8 mouse cellular contexts compared by ENCODE assay signal in the genomic region with DNA sequence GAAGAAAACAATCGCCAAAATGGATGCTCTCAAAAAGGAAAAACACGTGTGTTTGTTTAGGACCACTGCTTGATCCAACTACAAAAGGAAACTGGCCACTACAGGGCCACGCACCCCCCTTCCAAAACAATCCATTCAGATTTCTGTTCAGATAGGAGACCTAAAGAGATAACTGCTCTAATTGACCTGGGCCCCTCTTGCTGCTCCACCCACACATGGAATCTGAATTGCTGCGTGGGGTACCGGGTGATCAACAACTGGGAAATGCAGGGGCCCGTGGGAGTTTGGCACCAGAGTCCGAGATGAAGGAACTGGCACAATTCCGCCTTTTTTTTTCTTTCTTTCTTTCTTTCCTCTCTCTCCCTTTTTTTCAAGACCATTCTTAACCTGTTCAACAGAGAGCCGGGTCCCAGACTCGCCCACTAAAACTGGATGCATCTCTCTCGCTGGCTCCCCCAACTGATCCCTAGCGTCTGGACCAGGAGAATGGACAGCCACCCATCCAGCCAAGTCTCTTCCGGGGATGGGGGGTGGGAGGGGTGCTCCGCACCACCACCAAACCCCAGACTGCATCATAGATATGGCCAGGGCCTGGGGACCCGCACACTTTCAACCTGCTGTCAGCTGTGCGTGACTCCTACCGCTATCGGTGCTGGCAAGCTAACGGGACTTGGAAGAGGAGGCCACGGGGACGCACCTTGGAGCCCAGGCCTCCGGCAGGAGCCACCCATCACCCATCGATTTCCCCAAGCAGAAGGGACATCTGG. TPM values are rescaled to one million over a fixed set of nuclear protein-coding genes. Genes with fewer than 3 reads are reported as not detected.
A peak's percentile ranks its signal among the peaks of the same experiment; 100 is the strongest.
DNase-seq lines count a peak whose midpoint lies in the region; ATAC-seq and TF ChIP-seq lines count a peak whose summit lies in the region.

No protein-coding gene starts in this region.

- no peak for DNase-seq in gastrocnemius, adult 2 months
- no peak for DNase-seq in gastrocnemius, postnatal 4 days (ENCODE audit: low spot score in 2 of 2)
- peak; percentile 52 for DNase-seq in 416B (ENCODE audit: low read depth)
- DNase-seq in splenic B cell, adult 2 months (ENCODE audit: low read depth, low spot score): peak; percentile 11
- no peak for DNase-seq in thymus, postnatal 4 days

- TF ChIP-seq POLR2A in embryonic fibroblast, embryonic 13.5 days (IDR thresholded peaks at IDR 0.05; ENCODE audit: low read depth, low read length): no peak; the same call in 1 of the 2 replicates

- peak overlapping the region; percentile 86 for H3K9ac ChIP-seq in limb, embryonic 13.5 days

- intact Hi-C loops in gastrocnemius, adult 2 months (cut with DNase I): loop anchor here (2.0 to 10.0 kb wide), 4 partner anchors 119 to 511 kb away; no protein-coding TSS in a partner anchor

- 5% methylated on average over 23 of the region's 23 CpGs for WGBS in limb, embryonic 13.5 days

- peaks cover 62% of the 10 kb centered on the region for H3K27me3 ChIP-seq in limb, embryonic 13.5 days
- H3K27me3 ChIP-seq in splenic B cell, adult 2 months (ENCODE audit: control insufficient read depth, insufficient read depth, low read length, poor library complexity, severe bottlenecking): peaks cover 6% of the 10 kb centered on the region

- H3K27ac ChIP-seq in gastrocnemius, adult 2 months: no peak overlapping the region
- peak overlapping the region; percentile 90 for H3K27ac ChIP-seq in embryonic fibroblast, embryonic 13.5 days (ENCODE audit: insufficient read depth, low read length)
- H3K27ac ChIP-seq in limb, embryonic 13.5 days: no peak overlapping the region

- peak overlapping the region; percentile 87 for H3K4me3 ChIP-seq in gastrocnemius, adult 2 months
- peak overlapping the region; percentile 96 for H3K4me3 ChIP-seq in embryonic fibroblast, embryonic 13.5 days (ENCODE audit: insufficient read depth, low read length)
- H3K4me3 ChIP-seq in limb, embryonic 13.5 days: peak overlapping the region; percentile 70

- no peaks in the 10 kb centered on the region for H3K9me3 ChIP-seq in limb, embryonic 13.5 days

- TF ChIP-seq CTCF in gastrocnemius, adult 2 months (IDR thresholded peaks at IDR 0.05): no peak
- TF ChIP-seq CTCF in embryonic fibroblast, embryonic 13.5 days (IDR thresholded peaks at IDR 0.05; ENCODE audit: borderline replicate concordance, insufficient read depth, low read length): no peak

- ATAC-seq in limb, embryonic 13.5 days (ENCODE audit: low FRiP score, low read depth): no peak
- ATAC-seq in frontal cortex, adult (ENCODE audit: low TSS enrichment): no peak

- peak overlapping the region; percentile 89 for H3K4me2 ChIP-seq in limb, embryonic 13.5 days (replicated peaks)

- H3K36me3 ChIP-seq in limb, embryonic 13.5 days: no peaks in the 10 kb centered on the region
- H3K36me3 ChIP-seq in splenic B cell, adult 2 months (ENCODE audit: control insufficient read depth, insufficient read depth, low read length, poor library complexity, severe bottlenecking): no peaks in the 10 kb centered on the region

- peaks cover 7% of the 10 kb centered on the region for H3K4me1 ChIP-seq in embryonic fibroblast, embryonic 13.5 days (ENCODE audit: control insufficient read depth, insufficient read depth, low read length)
- H3K4me1 ChIP-seq in limb, embryonic 13.5 days: peaks cover 25% of the 10 kb centered on the region

RNA-seq across cellular contexts. Expression of a gene that starts 43.2 kb away (rescaled TPM):
- total RNA-seq in gastrocnemius, adult 2 months (2021): 10 to 100 TPM; 10.2 to 10.8 TPM
- total RNA-seq in gastrocnemius, postnatal 4 days (2021): 10 to 100 TPM; 11.1 to 13.6 TPM
- polyA plus RNA-seq in embryonic fibroblast, embryonic 13.5 days (2011; ENCODE audit: insufficient read length, low read depth, missing spikeins): 20.5 and 20.7 TPM in 2 replicates
- polyA plus RNA-seq in limb, embryonic 13.5 days (2015; fragmentation: Nextera tagmentation; extraction: Ambion mirVana): 24.7 and 25.9 TPM in 2 replicates

Comparison
In these comparisons a context has a peak if more than half of its experiments do, and no peak if none do; other contexts are left out.
1. DNase-seq: peak in 416B (single experiment) and splenic B cell, adult 2 months (single experiment); none in gastrocnemius, adult 2 months (single experiment), gastrocnemius, postnatal 4 days (0 of 2) and thymus, postnatal 4 days (single experiment).
2. Peak in every context shown above with its lines, with median percentiles within 50 percentile points of each other: H3K4me3 ChIP-seq.